Mouse (Mus musculus) spleen, adult 2 months (tissue): Measurements from ENCODE around the gene Ccnf. TPM values are rescaled to one million over a fixed set of nuclear protein-coding genes. Genes with fewer than 3 reads are reported as not detected.

ENCODE experiments used
- DNase-seq, 2 experiments: peaks; one replicate each; pipeline versions ENCODE4 v3.0.0 to v3.0.0-alpha.2; 2012 to 2021; ENCODE audit warnings: low spot score in 2 of 2, low read depth in 1 of 2
- H3K27ac ChIP-seq: fragments of 200-500 bp; 2 replicates; pipeline ENCODE4 v1.5.1; 2012; ENCODE audit warnings: low read length, inconsistent platforms; ENCODE audit not compliant: insufficient read depth
- H3K27me3 ChIP-seq: fragments of 200-500 bp; 2 replicates; pipeline ENCODE4 v1.6.1; 2012; ENCODE audit warnings: mild to moderate bottlenecking, moderate library complexity, low read length, inconsistent platforms; ENCODE audit not compliant: control insufficient read depth, insufficient read depth
- H3K36me3 ChIP-seq: fragments of 200-500 bp; 2 replicates; pipeline ENCODE4 v1.6.1; 2012; ENCODE audit warnings: mild to moderate bottlenecking, low read length, inconsistent platforms; ENCODE audit not compliant: control insufficient read depth, insufficient read depth
- H3K4me1 ChIP-seq: fragments of 200-500 bp; 2 replicates; pipeline ENCODE4 v1.6.1; 2011; ENCODE audit warnings: inconsistent platforms; ENCODE audit not compliant: control insufficient read depth, insufficient read depth, insufficient read length
- H3K4me3 ChIP-seq: fragments of 200-500 bp; 2 replicates; pipeline ENCODE4 v1.5.1; 2011; ENCODE audit warnings: mild to moderate bottlenecking, inconsistent platforms; ENCODE audit not compliant: insufficient read depth, insufficient read length; ENCODE audit errors: extremely low read depth
- CTCF ChIP-seq: fragments of 200-500 bp; IDR thresholded peaks from 2 replicates; pipeline ENCODE4 v1.5.1; 2011; ENCODE audit warnings: mild to moderate bottlenecking, inconsistent platforms; ENCODE audit not compliant: insufficient read depth, insufficient read length, insufficient replicate concordance; ENCODE audit errors: extremely low read depth
- POLR2A ChIP-seq: fragments of 200-500 bp; IDR thresholded peaks from 2 replicates; pipeline ENCODE4 v1.6.1; 2011; ENCODE audit warnings: low read depth, low read length, inconsistent platforms
- WGBS: fragments of 180-500 bp; shearing (Covaris S2); methylation state at CpG from one replicate; pipeline ENCODE4 v1.1.7; 2018; 5-methylcytosine and 5-hydroxymethylcytosine counted together
- polyA plus RNA-seq: library from polyadenylated mRNA; depleted of rRNA; stranded (reverse); fragments of >200 nt; gene quantifications from 2 replicates; pipeline ENCODE4 v1.2.3, GENCODE M21; 2012

Gene Ccnf
- polyA plus RNA-seq, 1 experiment: 9.7 TPM

DNA sequence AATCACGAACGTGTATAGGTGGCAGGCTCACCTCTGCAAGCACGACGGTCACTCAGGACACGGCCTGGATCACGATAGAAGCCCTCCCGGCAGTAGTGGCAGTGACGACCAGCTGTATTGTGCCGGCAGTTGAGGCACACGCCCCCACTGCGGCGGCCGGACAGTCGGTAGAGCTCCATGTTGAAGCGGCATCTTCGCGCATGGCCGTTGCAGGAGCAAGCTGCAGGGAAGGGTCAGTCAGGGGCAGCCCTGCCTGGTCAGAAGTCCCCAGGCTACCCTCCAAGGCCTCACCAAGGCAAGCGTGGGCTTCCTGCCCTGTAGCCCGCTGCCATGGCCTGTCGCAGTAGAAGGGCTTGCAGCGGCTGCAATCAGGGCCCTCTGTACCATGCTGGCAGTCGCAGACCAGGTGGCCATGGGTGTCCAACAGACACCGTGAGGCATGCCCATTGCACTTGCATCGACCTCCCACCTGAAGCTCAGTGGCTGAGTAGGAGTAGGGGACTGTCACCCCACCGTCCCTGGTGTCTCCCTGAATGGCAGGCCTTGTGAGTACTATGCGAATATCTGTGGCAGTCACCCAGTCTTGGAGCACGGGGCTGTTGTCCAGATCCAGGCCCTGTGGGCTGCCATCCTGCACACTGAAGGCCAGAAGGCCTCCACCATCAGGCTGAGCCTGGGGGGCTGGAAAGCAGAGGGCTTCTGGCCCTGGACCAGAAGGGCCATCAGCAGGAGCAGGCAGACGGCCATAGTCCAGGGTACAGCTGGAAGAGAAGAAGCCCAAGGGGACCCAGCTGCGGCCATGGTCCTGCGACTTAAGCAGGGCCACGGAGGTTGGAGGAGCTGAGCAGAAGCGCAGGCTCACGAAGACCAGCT lies 43.3 kb downstream of the Ccnf start:
- Histone ChIP-seq H3K27ac (no peak overlapping the region), H3K27me3 (peaks cover 25% of the 10 kb centered on the region), H3K4me1 (peaks cover 24% of the 10 kb centered on the region), H3K36me3 (no peaks in the 10 kb centered on the region), H3K4me3 (no peak overlapping the region)
- DNase-seq: no peak
- TF ChIP-seq POLR2A (no peak), CTCF (no peak)
- WGBS: 89% methylated on average over 34 of the region's 34 CpGs

DNA sequence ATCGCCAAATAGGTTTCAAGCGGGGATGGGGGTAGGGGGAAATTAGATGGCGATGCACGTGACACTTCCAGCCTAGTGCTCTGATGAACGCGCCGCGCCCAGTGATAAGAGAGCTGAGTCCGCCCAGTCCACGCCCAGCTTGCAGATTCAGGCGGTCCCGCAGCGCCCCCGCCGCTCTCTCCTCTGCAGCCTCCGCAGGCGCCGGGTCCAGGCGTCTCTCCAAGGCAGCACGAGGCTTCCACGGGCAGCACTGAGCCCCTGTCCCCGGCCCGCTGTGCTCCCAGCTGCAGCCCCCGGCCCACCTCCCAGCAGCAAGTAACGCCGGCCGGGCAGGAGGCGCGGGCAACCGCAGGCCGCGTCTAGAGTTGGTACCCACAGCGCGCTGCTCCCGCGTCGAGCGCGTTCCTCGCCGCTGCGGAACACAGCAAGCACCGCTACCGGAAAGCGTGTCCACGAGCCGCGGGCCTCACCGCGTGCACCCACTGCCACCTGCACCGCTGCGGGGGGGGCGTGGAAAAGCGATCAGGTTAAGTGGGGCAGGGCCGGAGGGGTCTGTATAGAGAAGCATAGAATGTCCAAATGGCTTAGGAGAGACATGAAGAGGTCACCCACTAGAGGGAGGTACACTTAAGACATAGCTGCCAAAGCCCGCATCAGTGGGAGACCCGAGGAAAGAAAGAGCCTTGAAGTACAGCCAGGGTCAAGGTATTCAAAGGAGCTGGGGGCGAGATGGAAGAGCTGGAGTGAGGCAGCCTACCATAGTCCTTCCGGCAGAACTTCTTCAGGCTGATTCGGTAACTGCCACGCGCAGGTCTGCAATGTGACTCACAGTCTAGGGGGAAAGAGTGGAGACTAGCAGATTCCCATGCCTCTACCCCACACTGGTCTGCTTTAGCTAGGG lies 44.6 kb downstream of the Ccnf start:
- no peak for TF ChIP-seq POLR2A
- no peak for TF ChIP-seq CTCF
- H3K36me3 ChIP-seq: no peaks in the 10 kb centered on the region
- peak in 1 of 2 experiments; percentile 22 for DNase-seq
- H3K4me3 ChIP-seq: peak overlapping the region; percentile 60; the same call in 1 of the 2 replicates
- H3K27ac ChIP-seq: no peak overlapping the region
- peaks cover 21% of the 10 kb centered on the region for H3K27me3 ChIP-seq
- H3K4me1 ChIP-seq: peaks cover 21% of the 10 kb centered on the region
- WGBS: 9% methylated on average over 59 of the region's 62 CpGs

DNA sequence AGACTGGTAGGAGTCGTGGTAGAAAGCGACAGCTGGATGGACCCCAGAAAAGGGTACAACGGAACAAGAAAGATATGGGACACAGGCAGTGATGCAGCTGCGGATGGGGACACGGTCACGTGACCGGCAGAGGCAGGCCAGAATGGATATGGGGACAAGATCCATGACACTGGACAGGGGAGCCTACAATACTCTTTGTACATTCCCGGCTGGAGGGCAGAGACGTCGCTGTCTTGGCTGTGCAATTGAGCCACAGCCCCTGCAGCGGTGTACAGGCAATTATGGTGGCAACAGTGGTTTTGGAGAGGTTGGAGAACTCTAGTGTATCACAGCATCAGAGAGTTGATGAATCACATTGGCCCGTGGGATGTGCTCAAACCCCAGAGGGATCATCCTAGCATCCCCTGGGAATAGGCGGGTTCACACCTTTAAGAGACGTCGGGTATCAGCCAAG lies 45.3 kb downstream of the Ccnf start:
- H3K27ac ChIP-seq: no peak overlapping the region
- H3K4me1 ChIP-seq: peaks cover 21% of the 10 kb centered on the region
- peak overlapping the region; percentile 60; the same call in 1 of the 2 replicates for H3K4me3 ChIP-seq
- TF ChIP-seq POLR2A (no peak), CTCF (no peak)
- 7% methylated on average over 15 of the region's 15 CpGs for WGBS
- DNase-seq: no peak
- peaks cover 19% of the 10 kb centered on the region for H3K27me3 ChIP-seq
- H3K36me3 ChIP-seq: no peaks in the 10 kb centered on the region

- H3K36me3 ChIP-seq: no peaks in the 10 kb centered on the region
- peak; percentile 54 to 80 for DNase-seq
- H3K27ac ChIP-seq: no peak within 1 kb of the TSS
- peak within 1 kb of the TSS; percentile 60 for H3K4me3 ChIP-seq
- WGBS: under 1% methylated on average over 57 of the region's 65 CpGs
- H3K27me3 ChIP-seq: peaks cover 19% of the 10 kb centered on the region
- TF ChIP-seq CTCF (no peak), POLR2A (no peak)
- peaks cover 21% of the 10 kb centered on the region for H3K4me1 ChIP-seq
These were observed 45.9 kb downstream of the Ccnf start, which contains the start of gene Tbc1d24 for GRCm38 (mm10) chr17:24205284-24205888. Gene Tbc1d24, minus strand, starts transcription at chr17:24205562.

GRCm38 (mm10) chr17:24204846-24205245 lies 46.4 kb downstream of the Ccnf start:
- Histone ChIP-seq H3K27me3 (peaks cover 19% of the 10 kb centered on the region), H3K4me1 (peaks cover 21% of the 10 kb centered on the region), H3K4me3 (peak overlapping the region; percentile 60; the same call in 1 of the 2 replicates), H3K36me3 (no peaks in the 10 kb centered on the region), H3K27ac (no peak overlapping the region)
- 6% methylated on average over 7 of the region's 7 CpGs for WGBS
- TF ChIP-seq POLR2A (no peak), CTCF (no peak)
- DNase-seq: no peak

- no peak for DNase-seq
- no peak for TF ChIP-seq CTCF
- TF ChIP-seq POLR2A: no peak
- Histone ChIP-seq H3K27me3 (peaks cover 12% of the 10 kb centered on the region), H3K36me3 (no peaks in the 10 kb centered on the region), H3K4me3 (no peak overlapping the region), H3K27ac (no peak overlapping the region), H3K4me1 (peaks cover 19% of the 10 kb centered on the region)
- 91% methylated on average over 3 of the region's 3 CpGs for WGBS
These were observed 47.4 kb downstream of the Ccnf start for GRCm38 (mm10) chr17:24203611-24204534.
